Mouse (Mus musculus): ENCODE measurements around the gene Dmbx1.

GRCm38 (mm10) chr4:115890066-115890465 is 49.7 kb downstream of the Dmbx1 start:
- TF ChIP-seq CTCF (IDR thresholded peaks at IDR 0.05) (no peak), EP300 (IDR thresholded peaks at IDR 0.05; ENCODE audit: insufficient read depth, low read depth, low read length) (no peak)

All from heart, adult 2 months (tissue).